Mouse (Mus musculus) heart, postnatal 0 days (tissue): ENCODE data around the gene Hpgds. TPM values are rescaled to one million over a fixed set of nuclear protein-coding genes. Genes with fewer than 3 reads are reported as not detected.
A peak's percentile ranks its signal among the peaks of the same experiment; 100 is the strongest.

Experiments
- ATAC-seq: fragments of 200-750 bp; cut with Nextera tagmentation; 2 replicates; pipeline ENCODE4 v1.8.0; 2017; ENCODE audit warnings: low read depth, moderate number of reproducible peaks, moderate library complexity; ENCODE audit not compliant: insufficient read depth
- DNase-seq: peaks from one replicate; pipeline ENCODE4 v3.0.0-alpha.2; 2016; ENCODE audit warnings: low spot score
- H3K27ac ChIP-seq: fragments of 300-500 bp; sonication (generic); 2 replicates; pipeline ENCODE4 v1.5.1; 2014; ENCODE audit warnings: low read depth, mild to moderate bottlenecking
- H3K27me3 ChIP-seq: fragments of 300-500 bp; sonication (generic); 2 replicates; pipeline ENCODE4 v1.6.1; 2014; ENCODE audit warnings: low read length, mixed read lengths; ENCODE audit not compliant: control insufficient read depth, insufficient read depth
- H3K36me3 ChIP-seq: fragments of 300-500 bp; sonication (generic); replicated peaks from 2 replicates; pipeline ENCODE4 v1.6.1; 2014; ENCODE audit warnings: low read length, mixed read lengths; ENCODE audit not compliant: control insufficient read depth, insufficient read depth
- H3K4me1 ChIP-seq: fragments of 300-500 bp; sonication (generic); 2 replicates; pipeline ENCODE4 v1.6.1; 2014; ENCODE audit warnings: antibody characterized with exemption; ENCODE audit not compliant: control insufficient read depth, insufficient read depth
- H3K4me2 ChIP-seq: fragments of 300-500 bp; sonication (generic); 2 replicates; pipeline ENCODE4 v1.6.1; 2014; ENCODE audit warnings: low read depth, mild to moderate bottlenecking, low read length, moderate library complexity
- H3K4me3 ChIP-seq: fragments of 300-500 bp; sonication (generic); 2 replicates; pipeline ENCODE4 v1.5.1; 2014; ENCODE audit warnings: low read depth, low read length
- H3K9ac ChIP-seq: fragments of 300-500 bp; sonication (generic); replicated peaks from 2 replicates; pipeline ENCODE4 v1.6.1; 2014; ENCODE audit warnings: low read depth, low read length, mixed read lengths
- H3K9me3 ChIP-seq: fragments of 300-500 bp; sonication (generic); replicated peaks from 2 replicates; pipeline ENCODE4 v1.6.1; 2016; ENCODE audit warnings: low read length; ENCODE audit not compliant: control insufficient read depth
- CTCF ChIP-seq: IDR thresholded peaks from 2 replicates; pipeline ENCODE4 v1.5.1; 2016; ENCODE audit warnings: antibody characterized with exemption, control low read depth, low read depth
- EP300 ChIP-seq: IDR thresholded peaks from 2 replicates; pipeline ENCODE4 v1.6.1; 2016; ENCODE audit warnings: antibody characterized with exemption, low read depth
- WGBS: fragments of 180-500 bp; shearing (Covaris S2); extraction: QIAGEN DNeasy Blood & Tissue Kit; methylation state at CpG from one replicate; pipeline ENCODE4 v1.1.7; 2014; 5-methylcytosine and 5-hydroxymethylcytosine counted together
- polyA plus RNA-seq: library from polyadenylated mRNA; unstranded; fragments of >200 nt; fragmentation: Nextera tagmentation; extraction: Ambion mirVana; gene quantifications from 2 replicates; pipeline ENCODE4 v1.2.1, GENCODE M21; 2015
- total RNA-seq: library from RNA; depleted of rRNA; stranded (reverse); fragments of >200 nt; gene quantifications from 2 replicates; pipeline ENCODE4 v1.2.3, GENCODE M21; 2014; ENCODE audit warnings: low replicate concordance

The Hpgds gene
- total and polyA plus RNA-seq, 2 experiments from 2014 or later, result 0.96 to 1.9 TPM

- no peak for ATAC-seq
- WGBS, result 59% methylated on average over 2 of the region's 2 CpGs
- Histone ChIP-seq H3K27me3 (no peaks in the 10 kb centered on the region), H3K4me3 (no peak overlapping the region), H3K36me3 (no peaks in the 10 kb centered on the region), H3K9ac (no peak overlapping the region), H3K27ac (no peak overlapping the region), H3K4me1 (no peaks in the 10 kb centered on the region), H3K4me2 (no peak overlapping the region), H3K9me3 (no peaks in the 10 kb centered on the region)
- DNase-seq, result no peak
- TF ChIP-seq EP300, result no peak
- no peak for TF ChIP-seq CTCF
Observed at GRCm38 (mm10) chr6:65137802-65138201, 6.9 kb downstream of the Hpgds start.

- no peaks in the 10 kb centered on the region for H3K27me3 ChIP-seq
- TF ChIP-seq CTCF (no peak), EP300 (no peak)
- DNase-seq (no peak), ATAC-seq (no peak)
- H3K9me3 ChIP-seq, result no peaks in the 10 kb centered on the region
- 57% methylated on average over 6 of the region's 6 CpGs for WGBS
- H3K36me3 ChIP-seq, result no peaks in the 10 kb centered on the region
- H3K4me2 ChIP-seq, result no peak overlapping the region
- H3K4me3 ChIP-seq, result no peak overlapping the region
- no peak overlapping the region for H3K27ac ChIP-seq
- no peak overlapping the region for H3K9ac ChIP-seq
- H3K4me1 ChIP-seq, result no peaks in the 10 kb centered on the region
Observed at GRCm38 (mm10) chr6:65132376-65132775, 12.3 kb downstream of the Hpgds start.

DNA sequence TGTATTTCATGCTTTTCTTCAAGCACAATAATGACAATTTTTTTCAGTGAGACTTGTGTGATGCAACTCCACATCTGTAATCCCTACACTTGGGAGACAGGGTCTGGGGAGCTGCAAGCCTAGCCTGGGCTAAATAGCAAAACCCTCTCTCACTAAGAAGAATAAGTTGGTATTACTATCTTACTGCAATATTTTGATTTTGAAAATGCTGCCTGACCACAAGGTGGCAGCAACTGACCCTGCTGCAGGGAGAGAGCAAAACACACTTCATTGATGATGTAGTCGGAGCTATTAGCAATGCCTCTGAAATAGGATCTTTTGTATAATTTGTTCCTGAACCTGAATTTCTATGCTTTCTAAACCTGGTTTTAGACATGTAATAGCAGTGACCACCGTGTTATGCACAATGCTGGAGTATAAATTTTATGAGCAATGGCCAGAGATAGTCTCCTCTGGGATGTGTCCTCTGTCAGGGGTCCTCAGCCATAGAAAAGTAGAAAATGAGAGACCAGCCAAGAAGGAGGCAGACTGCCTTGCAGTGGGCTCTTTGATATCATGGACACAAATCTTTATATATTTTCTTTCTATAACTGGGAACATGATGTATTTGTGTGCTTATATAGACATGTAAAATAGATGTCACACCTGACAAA is 18.5 kb downstream of the Hpgds start:
- Histone ChIP-seq H3K27ac (no peak overlapping the region), H3K4me3 (no peak overlapping the region), H3K4me2 (no peak overlapping the region), H3K36me3 (no peaks in the 10 kb centered on the region), H3K9me3 (no peaks in the 10 kb centered on the region), H3K9ac (no peak overlapping the region), H3K27me3 (no peaks in the 10 kb centered on the region), H3K4me1 (no peaks in the 10 kb centered on the region)
- no peak for ATAC-seq
- peak; percentile 28 for DNase-seq
- TF ChIP-seq CTCF (peak; percentile 84), EP300 (no peak)
- 20% methylated on average over 2 of the region's 2 CpGs for WGBS

GRCm38 (mm10) chr6:65117540-65117939 is 27.2 kb downstream of the Hpgds start:
- Histone ChIP-seq H3K4me3 (no peak overlapping the region), H3K4me1 (no peaks in the 10 kb centered on the region), H3K9me3 (no peaks in the 10 kb centered on the region), H3K4me2 (no peak overlapping the region), H3K36me3 (peaks cover 45% of the 10 kb centered on the region), H3K27me3 (no peaks in the 10 kb centered on the region), H3K9ac (no peak overlapping the region), H3K27ac (no peak overlapping the region)
- WGBS, result 82% methylated on average over 1 of the region's 1 CpGs
- no peak for ATAC-seq
- TF ChIP-seq CTCF (no peak), EP300 (no peak)
- DNase-seq, result no peak

- no peak overlapping the region for H3K4me2 ChIP-seq
- H3K36me3 ChIP-seq, result peaks cover 62% of the 10 kb centered on the region
- no peaks in the 10 kb centered on the region for H3K9me3 ChIP-seq
- 80% methylated on average over 2 of the region's 2 CpGs for WGBS
- H3K27me3 ChIP-seq, result no peaks in the 10 kb centered on the region
- no peak for TF ChIP-seq CTCF
- no peak for TF ChIP-seq EP300
- H3K9ac ChIP-seq, result no peak overlapping the region
- DNase-seq (no peak), ATAC-seq (no peak)
- no peaks in the 10 kb centered on the region for H3K4me1 ChIP-seq
- no peak overlapping the region for H3K27ac ChIP-seq
- no peak overlapping the region for H3K4me3 ChIP-seq
Observed at GRCm38 (mm10) chr6:65114902-65115301, 29.8 kb downstream of the Hpgds start.

DNA sequence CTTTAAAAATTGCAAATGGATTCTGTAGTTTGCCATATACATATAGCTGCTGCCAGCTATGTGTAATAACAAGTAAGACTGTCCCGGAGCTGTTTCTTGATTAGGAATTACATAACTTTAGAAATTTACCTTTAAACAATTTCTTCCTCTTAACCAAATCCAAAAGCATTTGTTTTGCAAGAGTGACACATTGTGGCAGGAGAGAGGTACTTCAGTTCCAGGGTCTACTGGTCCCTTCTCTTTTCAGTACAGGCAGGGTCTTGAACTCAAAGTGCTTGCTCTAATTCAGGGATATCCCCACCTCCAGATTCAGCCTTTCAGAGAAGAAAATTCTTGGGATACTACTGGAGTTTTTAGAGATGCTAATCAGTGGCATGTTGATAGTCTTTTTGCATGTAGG is 65.6 kb downstream of the Hpgds start:
- Histone ChIP-seq H3K4me3 (no peak overlapping the region), H3K9me3 (no peaks in the 10 kb centered on the region), H3K27ac (no peak overlapping the region), H3K4me1 (no peaks in the 10 kb centered on the region), H3K27me3 (no peaks in the 10 kb centered on the region), H3K9ac (no peak overlapping the region), H3K36me3 (peaks cover 34% of the 10 kb centered on the region), H3K4me2 (no peak overlapping the region)
- TF ChIP-seq EP300, result no peak
- TF ChIP-seq CTCF, result peak; percentile 54
- DNase-seq (peak; percentile 48), ATAC-seq (no peak)
- WGBS, result 81% methylated on average over 1 of the region's 1 CpGs
